Mouse (Mus musculus): ENCODE results near the gene Abcg2. TPM values are rescaled to one million over a fixed set of nuclear protein-coding genes. Genes with fewer than 3 reads are reported as not detected.

Gene Abcg2
- polyA plus RNA-seq, 1 experiment from 2014 or later, result 184 TPM

DNA sequence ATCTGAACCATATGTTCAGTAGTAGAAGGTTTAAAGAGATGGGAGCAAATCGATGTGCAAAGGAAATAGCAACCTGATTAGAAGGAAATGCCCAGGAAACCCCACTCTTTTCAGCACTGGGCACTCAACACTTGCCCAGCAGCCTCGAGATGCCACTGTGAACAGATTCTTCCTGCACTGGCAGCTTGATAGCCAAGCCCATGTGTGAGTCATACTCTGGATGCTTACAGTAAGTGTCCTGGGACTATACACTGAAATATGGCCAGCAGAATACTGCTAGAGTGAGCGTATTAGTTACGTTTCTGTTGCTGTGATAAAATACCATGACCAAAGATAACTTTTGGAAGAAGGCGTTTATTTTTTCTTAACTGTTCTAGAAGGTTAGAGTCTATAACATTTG is 39.8 kb downstream of the Abcg2 start:
- Histone ChIP-seq H3K4me3 (ENCODE audit: low read depth, low read length) (no peak overlapping the region), H3K27ac (ENCODE audit: low read length) (no peak overlapping the region), H3K9me3 (replicated peaks; ENCODE audit: control insufficient read depth, low read length) (no peaks in the 10 kb centered on the region), H3K4me2 (ENCODE audit: low read depth, low read length) (no peak overlapping the region), H3K27me3 (ENCODE audit: control insufficient read depth, insufficient read depth, low read depth, low read length) (no peaks in the 10 kb centered on the region), H3K9ac (ENCODE audit: low read depth, low read length) (no peak overlapping the region), H3K4me1 (ENCODE audit: control insufficient read depth, low read depth, low read length) (peaks cover 2% of the 10 kb centered on the region), H3K36me3 (ENCODE audit: control insufficient read depth, insufficient read depth) (no peaks in the 10 kb centered on the region)
- WGBS (ENCODE audit: insufficient replicate concordance), result 60% methylated on average over 5 of the region's 5 CpGs
- ATAC-seq (ENCODE audit: low read depth), result no peak

DNA sequence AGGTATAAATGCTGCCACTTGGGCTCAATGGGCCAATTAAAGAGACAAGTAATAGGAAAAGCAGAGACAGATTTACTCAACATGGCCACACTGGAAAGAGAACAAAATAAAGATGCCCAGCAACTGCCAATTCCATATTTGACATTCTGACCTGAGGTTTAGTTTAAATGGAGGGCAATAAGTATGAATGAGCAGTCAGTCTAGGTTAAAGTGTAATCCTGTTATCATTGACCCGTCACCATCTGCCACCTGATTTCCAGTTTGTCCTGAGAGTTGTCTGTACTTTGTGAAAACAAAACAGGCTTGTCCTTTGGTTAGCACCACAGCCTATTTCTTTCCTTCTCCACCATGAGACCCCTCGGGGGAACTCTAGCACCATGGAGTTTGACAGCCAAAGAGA is 44.9 kb downstream of the Abcg2 start:
- Histone ChIP-seq H3K4me1 (ENCODE audit: control insufficient read depth, low read depth, low read length) (peaks cover 5% of the 10 kb centered on the region), H3K9ac (ENCODE audit: low read depth, low read length) (no peak overlapping the region), H3K4me2 (ENCODE audit: low read depth, low read length) (no peak overlapping the region), H3K9me3 (replicated peaks; ENCODE audit: control insufficient read depth, low read length) (no peaks in the 10 kb centered on the region), H3K27me3 (ENCODE audit: control insufficient read depth, insufficient read depth, low read depth, low read length) (no peaks in the 10 kb centered on the region), H3K36me3 (ENCODE audit: control insufficient read depth, insufficient read depth) (no peaks in the 10 kb centered on the region), H3K27ac (ENCODE audit: low read length) (0 out of 2 replicates have a peak overlapping the region, but pooled peaks have one; percentile 33), H3K4me3 (ENCODE audit: low read depth, low read length) (no peak overlapping the region)
- ATAC-seq (ENCODE audit: low read depth), result peak; percentile 41
- 49% methylated on average over 2 of the region's 2 CpGs for WGBS (ENCODE audit: insufficient replicate concordance)

DNA sequence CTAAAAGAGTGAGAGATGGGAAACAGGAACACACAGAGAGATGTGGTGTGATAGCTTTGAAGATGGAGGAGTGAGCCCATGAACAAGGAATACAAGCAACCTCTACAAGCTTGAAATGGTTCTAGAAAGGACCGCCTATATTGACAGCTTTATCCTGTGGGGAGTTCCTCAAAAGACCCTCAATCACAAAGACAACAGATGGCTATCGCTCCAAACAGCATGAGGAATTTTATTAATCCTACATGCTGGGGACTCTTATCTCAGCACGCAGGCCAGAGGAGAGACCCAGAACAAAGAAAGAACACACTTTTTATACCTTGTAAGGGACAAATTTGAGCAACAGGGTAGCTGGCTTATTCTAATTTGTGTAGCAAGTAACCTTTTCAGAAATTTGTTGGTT is 48.1 kb downstream of the Abcg2 start:
- Histone ChIP-seq H3K4me3 (ENCODE audit: low read depth, low read length) (no peak overlapping the region), H3K9me3 (replicated peaks; ENCODE audit: control insufficient read depth, low read length) (no peaks in the 10 kb centered on the region), H3K4me2 (ENCODE audit: low read depth, low read length) (no peak overlapping the region), H3K9ac (ENCODE audit: low read depth, low read length) (no peak overlapping the region), H3K27me3 (ENCODE audit: control insufficient read depth, insufficient read depth, low read depth, low read length) (no peaks in the 10 kb centered on the region), H3K4me1 (ENCODE audit: control insufficient read depth, low read depth, low read length) (peaks cover 5% of the 10 kb centered on the region), H3K27ac (ENCODE audit: low read length) (no peak overlapping the region), H3K36me3 (ENCODE audit: control insufficient read depth, insufficient read depth) (no peaks in the 10 kb centered on the region)
- 38% methylated on average over 3 of the region's 3 CpGs for WGBS (ENCODE audit: insufficient replicate concordance)
- ATAC-seq (ENCODE audit: low read depth), result no peak

DNA sequence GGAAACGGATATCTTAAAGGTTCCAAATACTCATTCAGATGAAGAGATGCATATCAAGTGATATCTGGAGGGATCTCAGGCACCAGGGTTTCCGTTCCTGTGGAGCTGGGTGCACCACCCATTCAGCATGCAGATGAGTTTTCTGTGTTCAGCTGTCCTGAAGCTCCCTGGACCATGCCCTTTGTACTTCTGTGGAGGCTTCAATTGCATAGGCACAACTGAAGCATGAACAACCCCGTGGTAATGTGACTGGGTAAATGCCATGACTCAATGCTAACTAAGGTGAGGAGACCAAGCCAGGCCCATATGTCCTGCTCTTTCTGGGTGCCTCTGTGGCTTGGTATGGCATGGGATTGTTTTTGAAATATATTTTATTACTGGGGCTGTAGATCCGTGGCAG is 49.4 kb downstream of the Abcg2 start:
- Histone ChIP-seq H3K4me1 (ENCODE audit: control insufficient read depth, low read depth, low read length) (peaks cover 15% of the 10 kb centered on the region), H3K4me3 (ENCODE audit: low read depth, low read length) (no peak overlapping the region), H3K9ac (ENCODE audit: low read depth, low read length) (no peak overlapping the region), H3K27me3 (ENCODE audit: control insufficient read depth, insufficient read depth, low read depth, low read length) (no peaks in the 10 kb centered on the region), H3K27ac (ENCODE audit: low read length) (no peak overlapping the region), H3K36me3 (ENCODE audit: control insufficient read depth, insufficient read depth) (no peaks in the 10 kb centered on the region), H3K9me3 (replicated peaks; ENCODE audit: control insufficient read depth, low read length) (no peaks in the 10 kb centered on the region), H3K4me2 (ENCODE audit: low read depth, low read length) (no peak overlapping the region)
- 59% methylated on average over 4 of the region's 4 CpGs for WGBS (ENCODE audit: insufficient replicate concordance)
- peak; percentile 78 for ATAC-seq (ENCODE audit: low read depth)

DNA sequence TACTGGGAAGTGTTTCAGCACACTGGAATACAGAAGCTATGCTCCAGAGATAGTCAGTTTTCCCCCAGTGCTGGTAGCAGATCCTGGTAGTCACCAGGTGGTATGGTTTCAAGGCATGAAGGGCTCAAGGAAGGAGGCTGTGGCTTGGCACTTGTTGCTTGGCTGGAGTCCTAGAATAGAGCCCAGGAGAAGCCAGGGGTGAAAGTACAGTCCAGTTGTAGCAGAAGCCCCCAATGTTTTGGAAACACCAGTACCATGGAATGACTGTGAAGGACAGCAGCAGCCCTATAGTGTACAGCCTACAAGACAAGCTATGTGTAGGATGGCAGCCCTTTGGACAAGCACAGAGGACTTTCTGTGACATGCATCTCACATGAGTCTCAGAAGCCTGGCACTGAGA is 54.2 kb downstream of the Abcg2 start:
- Histone ChIP-seq H3K9me3 (replicated peaks; ENCODE audit: control insufficient read depth, low read length) (no peaks in the 10 kb centered on the region), H3K27ac (ENCODE audit: low read length) (no peak overlapping the region), H3K4me2 (ENCODE audit: low read depth, low read length) (no peak overlapping the region), H3K27me3 (ENCODE audit: control insufficient read depth, insufficient read depth, low read depth, low read length) (no peaks in the 10 kb centered on the region), H3K4me3 (ENCODE audit: low read depth, low read length) (no peak overlapping the region), H3K4me1 (ENCODE audit: control insufficient read depth, low read depth, low read length) (peaks cover 21% of the 10 kb centered on the region), H3K36me3 (ENCODE audit: control insufficient read depth, insufficient read depth) (no peaks in the 10 kb centered on the region), H3K9ac (ENCODE audit: low read depth, low read length) (no peak overlapping the region)
- ATAC-seq (ENCODE audit: low read depth), result no peak

DNA sequence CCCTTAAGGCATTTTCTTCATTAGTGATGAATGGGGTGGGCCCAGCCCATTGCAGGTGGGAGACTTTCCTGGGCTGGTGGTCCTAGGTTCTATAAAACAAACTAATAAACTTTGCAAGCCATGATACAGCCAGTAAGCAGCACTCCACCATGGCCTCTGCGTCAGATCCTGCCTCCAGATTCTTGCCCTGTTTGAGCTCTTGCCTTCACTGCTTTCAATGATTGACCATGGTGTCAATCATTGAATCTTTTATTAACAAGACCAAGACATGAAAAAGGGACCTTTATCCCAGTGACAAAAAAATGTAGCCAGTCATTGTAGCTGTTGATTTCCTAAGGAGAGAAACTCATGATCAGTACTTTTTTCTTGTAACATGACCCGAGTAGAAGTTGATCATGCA is 55.1 kb downstream of the Abcg2 start:
- Histone ChIP-seq H3K27me3 (ENCODE audit: control insufficient read depth, insufficient read depth, low read depth, low read length) (no peaks in the 10 kb centered on the region), H3K9ac (ENCODE audit: low read depth, low read length) (peak overlapping the region; percentile 7; the same call in 1 of the 2 replicates), H3K4me3 (ENCODE audit: low read depth, low read length) (peak overlapping the region; percentile 79), H3K36me3 (ENCODE audit: control insufficient read depth, insufficient read depth) (no peaks in the 10 kb centered on the region), H3K4me2 (ENCODE audit: low read depth, low read length) (peak overlapping the region; percentile 78; the same call in 1 of the 2 replicates), H3K9me3 (replicated peaks; ENCODE audit: control insufficient read depth, low read length) (no peaks in the 10 kb centered on the region), H3K4me1 (ENCODE audit: control insufficient read depth, low read depth, low read length) (peaks cover 27% of the 10 kb centered on the region), H3K27ac (ENCODE audit: low read length) (no peak overlapping the region)
- WGBS (ENCODE audit: insufficient replicate concordance), result 77% methylated on average over 2 of the region's 2 CpGs
- ATAC-seq (ENCODE audit: low read depth), result no peak

DNA sequence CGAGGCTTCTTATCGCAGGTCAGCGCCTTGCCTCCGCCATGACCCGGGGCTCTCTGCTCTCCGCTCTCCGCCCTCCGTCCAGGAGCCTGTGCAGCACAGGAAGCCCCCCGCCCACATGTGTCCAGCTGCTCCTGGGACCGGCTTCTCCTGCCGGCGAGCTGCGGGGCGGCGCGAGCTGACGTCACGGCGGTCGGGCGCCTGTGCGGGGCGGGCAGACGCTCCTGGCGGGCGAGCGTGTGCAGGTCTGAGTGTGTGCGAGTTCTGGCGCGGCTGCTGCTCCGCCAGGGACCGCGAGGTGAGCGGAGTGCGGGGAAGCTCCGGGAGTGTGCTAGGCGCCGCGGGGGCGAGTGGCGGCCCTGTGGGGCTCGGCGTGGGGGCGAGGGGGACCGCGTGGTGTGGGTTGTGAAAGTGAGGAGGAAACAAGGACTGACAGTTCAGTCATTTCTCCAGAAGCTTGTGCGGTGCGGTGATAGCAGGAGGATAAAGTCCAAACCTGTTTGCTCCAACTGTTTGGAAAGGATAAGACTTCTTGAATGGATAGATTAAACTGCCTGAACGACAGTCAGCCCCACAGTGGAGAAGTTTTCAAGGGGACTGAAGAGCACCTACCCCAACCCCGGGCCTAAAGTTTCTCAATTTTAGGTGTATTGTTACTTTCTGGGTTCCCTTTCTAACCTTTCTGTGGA is 56.2 kb downstream of the Abcg2 start:
- H3K36me3 ChIP-seq (ENCODE audit: control insufficient read depth, insufficient read depth), result peaks cover 1% of the 10 kb centered on the region; the same call in 1 of the 2 replicates
- peak; percentile 80 for ATAC-seq (ENCODE audit: low read depth)
- peak overlapping the region; percentile 97 for H3K27ac ChIP-seq (ENCODE audit: low read length)
- peaks cover 33% of the 10 kb centered on the region for H3K4me1 ChIP-seq (ENCODE audit: control insufficient read depth, low read depth, low read length)
- no peaks in the 10 kb centered on the region for H3K27me3 ChIP-seq (ENCODE audit: control insufficient read depth, insufficient read depth, low read depth, low read length)
- no peaks in the 10 kb centered on the region for H3K9me3 ChIP-seq (replicated peaks; ENCODE audit: control insufficient read depth, low read length)
- H3K4me3 ChIP-seq (ENCODE audit: low read depth, low read length), result peak overlapping the region; percentile 79
- 0% methylated on average over 50 of the region's 50 CpGs for WGBS (ENCODE audit: insufficient replicate concordance)
- H3K9ac ChIP-seq (ENCODE audit: low read depth, low read length), result peak overlapping the region; percentile 88
- H3K4me2 ChIP-seq (ENCODE audit: low read depth, low read length), result peak overlapping the region; percentile 78

DNA sequence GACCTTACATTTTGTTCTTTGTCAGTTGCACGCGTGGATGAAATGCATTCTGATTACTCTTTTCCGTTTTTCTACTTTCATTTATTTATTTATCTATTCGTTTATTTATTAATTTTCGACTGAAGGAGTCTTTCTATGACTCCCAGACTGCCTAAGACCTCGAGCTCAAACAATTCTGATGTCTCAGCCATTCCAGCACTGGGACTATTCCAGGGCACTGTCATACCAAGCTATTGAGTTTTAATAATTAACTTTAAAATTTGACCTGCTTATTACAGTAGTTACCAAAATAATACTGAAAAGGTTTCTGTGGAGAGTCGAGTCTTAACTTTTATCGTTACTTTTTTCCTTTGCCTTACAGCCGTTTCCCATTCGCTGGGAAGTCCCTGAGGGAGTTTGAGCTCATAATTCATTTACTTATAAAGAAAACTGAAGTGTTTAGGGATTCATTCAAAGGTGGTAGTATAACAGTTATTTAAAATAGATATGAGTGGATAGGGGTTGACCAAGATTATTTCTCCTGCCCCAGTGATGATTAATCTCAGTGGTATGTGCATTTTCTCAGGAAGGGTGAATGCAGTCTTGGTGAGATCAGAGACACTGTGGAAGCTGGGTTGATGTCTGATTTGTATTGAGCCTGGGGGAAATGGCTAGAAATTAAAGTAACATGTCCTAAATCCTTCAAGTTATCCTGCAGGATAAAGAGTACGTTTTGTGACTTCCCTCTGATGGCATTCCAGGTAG is 56.9 kb downstream of the Abcg2 start:
- H3K36me3 ChIP-seq (ENCODE audit: control insufficient read depth, insufficient read depth), result peaks cover 5% of the 10 kb centered on the region; the same call in 1 of the 2 replicates
- WGBS (ENCODE audit: insufficient replicate concordance), result 19% methylated on average over 11 of the region's 11 CpGs
- peak overlapping the region; percentile 88 for H3K9ac ChIP-seq (ENCODE audit: low read depth, low read length)
- H3K27ac ChIP-seq (ENCODE audit: low read length), result peak overlapping the region; percentile 97
- H3K9me3 ChIP-seq (replicated peaks; ENCODE audit: control insufficient read depth, low read length), result no peaks in the 10 kb centered on the region
- peak overlapping the region; percentile 79 for H3K4me3 ChIP-seq (ENCODE audit: low read depth, low read length)
- peak overlapping the region; percentile 78 for H3K4me2 ChIP-seq (ENCODE audit: low read depth, low read length)
- peaks cover 38% of the 10 kb centered on the region for H3K4me1 ChIP-seq (ENCODE audit: control insufficient read depth, low read depth, low read length)
- ATAC-seq (ENCODE audit: low read depth), result no peak
- H3K27me3 ChIP-seq (ENCODE audit: control insufficient read depth, insufficient read depth, low read depth, low read length), result no peaks in the 10 kb centered on the region

DNA sequence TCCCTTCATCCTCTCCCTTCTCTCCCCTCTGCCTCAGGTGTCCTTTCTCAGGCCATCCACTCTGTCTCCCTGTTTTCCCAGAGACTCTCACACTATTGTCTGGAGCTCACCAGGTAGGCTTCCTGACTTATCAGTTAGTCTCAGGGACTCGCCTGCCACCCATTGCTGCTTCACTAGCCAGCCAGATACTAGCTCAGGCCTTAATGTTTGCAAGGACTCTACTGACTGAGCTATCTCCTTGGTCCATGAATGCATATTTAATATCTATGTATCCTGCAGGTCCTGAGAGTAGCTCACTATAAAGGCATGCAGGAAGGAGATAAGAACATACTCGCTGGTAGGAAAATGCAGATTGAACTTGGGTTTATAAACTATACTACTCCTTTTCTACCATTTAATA is 57.9 kb downstream of the Abcg2 start:
- Histone ChIP-seq H3K27me3 (ENCODE audit: control insufficient read depth, insufficient read depth, low read depth, low read length) (no peaks in the 10 kb centered on the region), H3K27ac (ENCODE audit: low read length) (peak overlapping the region; percentile 97), H3K36me3 (ENCODE audit: control insufficient read depth, insufficient read depth) (peaks cover 5% of the 10 kb centered on the region; the same call in 1 of the 2 replicates), H3K4me2 (ENCODE audit: low read depth, low read length) (peak overlapping the region; percentile 78), H3K9ac (ENCODE audit: low read depth, low read length) (peak overlapping the region; percentile 88), H3K4me3 (ENCODE audit: low read depth, low read length) (peak overlapping the region; percentile 79), H3K4me1 (ENCODE audit: control insufficient read depth, low read depth, low read length) (peaks cover 44% of the 10 kb centered on the region), H3K9me3 (replicated peaks; ENCODE audit: control insufficient read depth, low read length) (no peaks in the 10 kb centered on the region)
- peak; percentile 90 for ATAC-seq (ENCODE audit: low read depth)
- 22% methylated on average over 2 of the region's 2 CpGs for WGBS (ENCODE audit: insufficient replicate concordance)

Data from liver, embryonic 16.5 days (tissue).